Mouse (Mus musculus) E14TG2a.4 (cell line): ENCODE results near the gene Dtl.

Experiments used
- H3K27me3 ChIP-seq: 2 replicates; pipeline ENCODE4 v1.6.1; 2014; ENCODE audit warnings: low read length, control low read depth; ENCODE audit not compliant: insufficient read depth
- H3K36me3 ChIP-seq: 2 replicates; pipeline ENCODE4 v1.6.1; 2014; ENCODE audit warnings: low read length, control low read depth; ENCODE audit not compliant: insufficient read depth
- H3K4me1 ChIP-seq: replicated peaks from 2 replicates; pipeline ENCODE4 v1.6.1; 2014; ENCODE audit warnings: low read depth, low read length, control low read depth
- H3K4me3 ChIP-seq: replicated peaks from 2 replicates; pipeline ENCODE4 v1.5.1; 2014; ENCODE audit warnings: mild to moderate bottlenecking, low read length
- H3K9me3 ChIP-seq: 2 replicates; pipeline ENCODE4 v1.6.1; 2014; ENCODE audit warnings: low read length, control low read depth
- CTCF ChIP-seq: conservative IDR thresholded peaks from 2 replicates; pipeline ENCODE4 v1.5.1; 2014; ENCODE audit warnings: low read length
- NANOG ChIP-seq: IDR thresholded peaks from 2 replicates; pipeline ENCODE4 v1.6.1; 2014; ENCODE audit warnings: borderline replicate concordance, low read length, mixed read lengths
- POU5F1 ChIP-seq: IDR thresholded peaks from 2 replicates; pipeline ENCODE4 v1.6.1; 2014; ENCODE audit warnings: low read length, borderline replicate concordance

The Dtl gene

DNA sequence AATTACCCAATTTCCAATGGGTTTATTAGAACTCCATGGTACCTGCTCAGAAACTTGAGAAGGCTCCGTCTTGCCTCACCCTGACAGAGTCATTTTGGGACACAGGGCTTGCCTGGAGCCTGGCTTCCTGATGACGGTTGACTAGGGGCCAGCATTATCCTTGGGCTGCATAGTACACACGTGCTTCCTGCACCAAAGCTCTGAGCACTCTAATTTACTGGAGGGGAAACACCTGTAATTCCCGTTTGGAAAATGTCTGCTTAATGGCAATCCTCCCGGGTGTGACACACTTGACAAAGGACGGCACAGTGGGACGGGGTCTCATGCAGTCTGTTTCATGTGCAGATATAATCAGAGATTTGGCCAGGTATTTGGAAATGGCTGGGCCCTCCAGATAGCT, 84.9 kb downstream of the Dtl start:
- H3K9me3 ChIP-seq = no peaks in the 10 kb centered on the region
- no peak for TF ChIP-seq POU5F1
- no peak for TF ChIP-seq NANOG
- no peak for TF ChIP-seq CTCF

More for the DNA sequence above, 84.9 kb downstream of the Dtl start:
- Histone ChIP-seq H3K4me1 (peaks cover 8% of the 10 kb centered on the region), H3K4me3 (no peak overlapping the region), H3K27me3 (peaks cover 5% of the 10 kb centered on the region; the same call in 1 of the 2 replicates), H3K36me3 (no peaks in the 10 kb centered on the region)
